Mouse (Mus musculus) ES-E14 (cell line): ENCODE results near the gene Olfr33.

Experiments used
- CHD2 ChIP-seq: IDR thresholded peaks from 2 replicates; pipeline ENCODE4 v1.6.1; 2014; ENCODE audit warnings: mild to moderate bottlenecking, low read depth, low read length, inconsistent platforms
- HCFC1 ChIP-seq: IDR thresholded peaks from 2 replicates; pipeline ENCODE4 v1.6.1; 2012; ENCODE audit warnings: low read length, inconsistent platforms, borderline replicate concordance; ENCODE audit not compliant: insufficient read depth
- MAFK ChIP-seq: IDR thresholded peaks from 2 replicates; pipeline ENCODE4 v1.6.1; 2014; ENCODE audit warnings: mild to moderate bottlenecking, low read depth, low read length, inconsistent platforms; ENCODE audit not compliant: insufficient read depth
- ZC3H11A ChIP-seq: IDR thresholded peaks from 2 replicates; pipeline ENCODE4 v1.6.1; 2012; ENCODE audit warnings: low read depth, mild to moderate bottlenecking, inconsistent platforms, low read length, borderline replicate concordance
- ZNF384 ChIP-seq: IDR thresholded peaks from 2 replicates; pipeline ENCODE4 v1.6.1; 2012; ENCODE audit warnings: low read depth, low read length, inconsistent platforms

GRCm38 (mm10) chr7:102737705-102738104 is 18.8 kb upstream of the Olfr33 start:
- TF ChIP-seq MAFK = no peak
- no peak for TF ChIP-seq ZC3H11A
- TF ChIP-seq ZNF384 = no peak
- TF ChIP-seq CHD2 = no peak
- TF ChIP-seq HCFC1 = no peak
